Mouse (Mus musculus) liver, postnatal 0 days (tissue): ENCODE data around the gene Xaf1. TPM values are rescaled to one million over a fixed set of nuclear protein-coding genes. Genes with fewer than 3 reads are reported as not detected.

Experiments
- ATAC-seq: fragments of 200-750 bp; cut with Nextera tagmentation; 2 replicates; pipeline ENCODE4 v1.8.0; 2017; ENCODE audit warnings: mild to moderate bottlenecking, moderate library complexity
- DNase-seq: peaks from one replicate; pipeline ENCODE4 v3.0.0-alpha.2; 2016
- H3K27ac ChIP-seq: fragments of 300-500 bp; sonication (generic); 2 replicates; pipeline ENCODE4 v1.5.1; 2014; ENCODE audit warnings: antibody characterized with exemption, moderate library complexity, mild to moderate bottlenecking, low read depth
- H3K27me3 ChIP-seq: fragments of 300-500 bp; sonication (generic); 2 replicates; pipeline ENCODE4 v1.6.1; 2014; ENCODE audit warnings: low read length, control low read depth, mixed read lengths; ENCODE audit not compliant: insufficient read depth
- H3K36me3 ChIP-seq: fragments of 300-500 bp; sonication (generic); replicated peaks from 2 replicates; pipeline ENCODE4 v1.6.1; 2014; ENCODE audit warnings: mild to moderate bottlenecking, control low read depth, low read length, moderate library complexity, mixed read lengths; ENCODE audit not compliant: insufficient read depth
- H3K4me1 ChIP-seq: fragments of 300-500 bp; sonication (generic); 2 replicates; pipeline ENCODE4 v1.6.1; 2014; ENCODE audit warnings: antibody characterized with exemption, mild to moderate bottlenecking, control low read depth; ENCODE audit not compliant: insufficient read depth
- H3K4me2 ChIP-seq: fragments of 300-500 bp; sonication (generic); 2 replicates; pipeline ENCODE4 v1.6.1; 2014; ENCODE audit warnings: low read depth, mild to moderate bottlenecking, low read length, moderate library complexity, mixed read lengths
- H3K4me3 ChIP-seq: fragments of 300-500 bp; sonication (generic); 2 replicates; pipeline ENCODE4 v1.5.1; 2014; ENCODE audit warnings: low read depth, low read length
- H3K9ac ChIP-seq: fragments of 300-500 bp; sonication (generic); replicated peaks from 2 replicates; pipeline ENCODE4 v1.6.1; 2014; ENCODE audit warnings: mild to moderate bottlenecking, moderate library complexity
- H3K9me3 ChIP-seq: fragments of 300-500 bp; sonication (generic); 2 replicates; pipeline ENCODE4 v1.6.1; 2016; ENCODE audit warnings: mild to moderate bottlenecking, control low read depth, low read length, mixed read lengths
- CTCF ChIP-seq: sonication (generic); IDR thresholded peaks from 2 replicates; pipeline ENCODE4 v1.5.1; 2016; ENCODE audit warnings: antibody characterized with exemption, low read depth
- EP300 ChIP-seq: IDR thresholded peaks from 2 replicates; pipeline ENCODE4 v1.6.1; 2016; ENCODE audit warnings: antibody characterized with exemption, low read depth, mild to moderate bottlenecking
- WGBS: fragments of 180-500 bp; shearing (Covaris S2); extraction: QIAGEN DNeasy Blood & Tissue Kit; methylation state at CpG from one replicate; pipeline ENCODE4 v1.1.7; 2014; ENCODE audit not compliant: insufficient replicate concordance; 5-methylcytosine and 5-hydroxymethylcytosine counted together
- polyA plus RNA-seq: library from polyadenylated mRNA; unstranded; fragments of >200 nt; fragmentation: Nextera tagmentation; extraction: Ambion mirVana; gene quantifications from 2 replicates; pipeline ENCODE4 v1.2.1, GENCODE M21; 2015

Xaf1 gene
- polyA plus RNA-seq, 1 experiment from 2014 or later, result 11.7 TPM

DNA sequence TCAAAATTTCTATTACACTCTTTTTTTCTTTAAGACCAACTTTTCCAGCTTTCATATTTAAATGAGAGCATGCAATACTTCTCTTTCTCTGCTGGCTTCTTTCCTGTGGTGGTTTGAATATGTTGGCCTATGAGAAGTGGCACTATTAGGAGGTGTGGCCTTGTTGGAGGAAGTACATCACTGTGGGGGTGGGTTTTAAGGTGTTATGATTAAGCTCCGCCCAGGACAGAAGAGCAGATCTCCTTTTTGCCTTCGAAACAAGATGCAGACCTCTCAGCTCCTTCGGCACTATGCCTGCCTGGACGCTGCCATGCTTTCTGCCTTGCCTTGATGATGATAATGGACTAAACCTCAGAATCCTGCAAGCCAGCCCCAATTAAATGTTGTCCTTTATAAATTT lies 24.3 kb downstream of the Xaf1 start:
- Histone ChIP-seq H3K9ac (no peak overlapping the region), H3K4me1 (no peaks in the 10 kb centered on the region), H3K4me3 (no peak overlapping the region), H3K27ac (no peak overlapping the region), H3K36me3 (no peaks in the 10 kb centered on the region), H3K9me3 (no peaks in the 10 kb centered on the region), H3K27me3 (no peaks in the 10 kb centered on the region), H3K4me2 (no peak overlapping the region)
- no peak for DNase-seq
- 68% methylated on average over 4 of the region's 4 CpGs for WGBS
- TF ChIP-seq EP300 (no peak), CTCF (no peak)
- ATAC-seq, result no peak

- Histone ChIP-seq H3K4me2 (no peak overlapping the region), H3K27ac (no peak overlapping the region), H3K9me3 (no peaks in the 10 kb centered on the region), H3K27me3 (no peaks in the 10 kb centered on the region), H3K9ac (no peak overlapping the region), H3K36me3 (no peaks in the 10 kb centered on the region), H3K4me1 (no peaks in the 10 kb centered on the region), H3K4me3 (no peak overlapping the region)
- DNase-seq (no peak), ATAC-seq (no peak)
- 76% methylated on average over 9 of the region's 9 CpGs for WGBS
- TF ChIP-seq CTCF, result no peak
- no peak for TF ChIP-seq EP300
Observed at GRCm38 (mm10) chr11:72332951-72333667, 31.7 kb downstream of the Xaf1 start.

GRCm38 (mm10) chr11:72334653-72335052 lies 33.2 kb downstream of the Xaf1 start:
- TF ChIP-seq CTCF, result no peak
- TF ChIP-seq EP300, result no peak
- Histone ChIP-seq H3K9me3 (no peaks in the 10 kb centered on the region), H3K27me3 (no peaks in the 10 kb centered on the region), H3K4me2 (no peak overlapping the region), H3K36me3 (no peaks in the 10 kb centered on the region), H3K4me3 (no peak overlapping the region), H3K27ac (no peak overlapping the region), H3K4me1 (no peaks in the 10 kb centered on the region), H3K9ac (no peak overlapping the region)
- 64% methylated on average over 4 of the region's 4 CpGs for WGBS
- no peak for DNase-seq
- ATAC-seq, result no peak

GRCm38 (mm10) chr11:72336726-72337125 lies 35.3 kb downstream of the Xaf1 start:
- TF ChIP-seq EP300, result no peak
- no peak for TF ChIP-seq CTCF
- WGBS, result 74% methylated on average over 8 of the region's 8 CpGs
- no peaks in the 10 kb centered on the region for H3K27me3 ChIP-seq
- no peak overlapping the region for H3K4me3 ChIP-seq
- H3K27ac ChIP-seq, result no peak overlapping the region
- no peaks in the 10 kb centered on the region for H3K9me3 ChIP-seq
- ATAC-seq (no peak), DNase-seq (no peak)
- H3K4me2 ChIP-seq, result no peak overlapping the region
- H3K4me1 ChIP-seq, result no peaks in the 10 kb centered on the region
- no peaks in the 10 kb centered on the region for H3K36me3 ChIP-seq
- no peak overlapping the region for H3K9ac ChIP-seq

DNA sequence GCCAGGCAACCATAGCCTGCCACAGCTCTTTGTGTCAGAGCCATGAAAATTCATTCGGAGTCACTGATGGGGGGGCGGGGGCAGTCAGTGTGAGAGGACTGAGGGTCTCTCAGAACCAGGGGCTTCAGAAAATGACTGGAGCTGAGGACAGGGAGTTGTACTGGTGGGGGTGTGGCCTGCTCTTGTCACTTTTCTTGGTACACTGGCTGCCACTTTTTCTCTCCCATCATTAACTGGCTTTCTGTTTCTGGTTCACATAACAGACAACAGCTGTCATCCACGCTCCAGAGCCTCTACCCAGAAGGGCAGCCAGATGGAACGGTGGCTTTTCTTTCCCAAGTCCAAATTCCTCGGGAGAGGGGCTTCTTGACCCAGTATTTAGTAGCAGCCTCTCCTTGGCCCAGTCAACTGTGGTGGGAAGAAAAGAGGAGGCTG lies 37.0 kb downstream of the Xaf1 start:
- WGBS, result 59% methylated on average over 5 of the region's 5 CpGs
- no peaks in the 10 kb centered on the region for H3K36me3 ChIP-seq
- TF ChIP-seq EP300 (no peak), CTCF (no peak)
- 0 out of 2 replicates have a peak, but pooled peaks cover 3% of the 10 kb centered on the region for H3K4me1 ChIP-seq
- ATAC-seq (no peak), DNase-seq (no peak)
- H3K4me2 ChIP-seq, result no peak overlapping the region
- H3K27ac ChIP-seq, result no peak overlapping the region
- H3K4me3 ChIP-seq, result no peak overlapping the region
- H3K9me3 ChIP-seq, result no peaks in the 10 kb centered on the region
- no peak overlapping the region for H3K9ac ChIP-seq
- H3K27me3 ChIP-seq, result no peaks in the 10 kb centered on the region

DNA sequence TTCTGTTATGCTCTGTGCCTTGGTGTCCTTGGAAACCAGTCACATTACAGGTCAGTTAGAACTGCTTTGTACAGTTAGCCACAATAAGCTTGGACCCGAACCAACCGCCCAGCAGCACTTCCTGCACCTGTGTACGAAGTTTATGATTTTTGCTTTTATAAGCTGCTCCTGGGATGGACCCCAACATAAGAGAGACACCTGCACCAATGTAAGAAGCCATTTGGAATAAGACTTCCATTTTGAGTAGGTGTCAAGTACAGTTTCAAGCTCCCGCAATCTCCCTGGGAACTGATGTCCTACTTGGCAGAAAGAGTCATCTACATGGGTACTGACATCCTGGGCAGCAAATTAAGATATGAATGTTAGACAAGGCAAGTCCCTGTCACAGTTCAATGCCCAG lies 38.3 kb downstream of the Xaf1 start:
- Histone ChIP-seq H3K36me3 (no peaks in the 10 kb centered on the region), H3K9ac (no peak overlapping the region), H3K27ac (no peak overlapping the region), H3K4me3 (no peak overlapping the region), H3K9me3 (no peaks in the 10 kb centered on the region), H3K27me3 (no peaks in the 10 kb centered on the region), H3K4me2 (no peak overlapping the region), H3K4me1 (0 out of 2 replicates have a peak, but pooled peaks cover 3% of the 10 kb centered on the region)
- ATAC-seq (no peak), DNase-seq (no peak)
- no peak for TF ChIP-seq CTCF
- no peak for TF ChIP-seq EP300
- WGBS, result 68% methylated on average over 4 of the region's 4 CpGs
